Mouse (Mus musculus): Measurements from ENCODE around the gene Aldh16a1.

- no peak for TF ChIP-seq CTCF (IDR thresholded peaks at IDR 0.05)
- no peak for TF ChIP-seq EP300 (IDR thresholded peaks at IDR 0.05)
Measured at GRCm38 (mm10) chr7:45144368-45145174, 9.8 kb downstream of the Aldh16a1 start.
